Mouse (Mus musculus) ovary, postnatal 14 days (tissue): ENCODE measurements at regions not wholly inside any gene's neighbourhood (a gene's known extent, or its start where the extent isn't known, plus 50 kb on each side); places are given as distances from the start of the nearest gene placed in this dataset.

Source experiments
- DNase-seq: peaks from one replicate; pipeline ENCODE4 v3.0.0; 2022; ENCODE audit warnings: low spot score

DNA sequence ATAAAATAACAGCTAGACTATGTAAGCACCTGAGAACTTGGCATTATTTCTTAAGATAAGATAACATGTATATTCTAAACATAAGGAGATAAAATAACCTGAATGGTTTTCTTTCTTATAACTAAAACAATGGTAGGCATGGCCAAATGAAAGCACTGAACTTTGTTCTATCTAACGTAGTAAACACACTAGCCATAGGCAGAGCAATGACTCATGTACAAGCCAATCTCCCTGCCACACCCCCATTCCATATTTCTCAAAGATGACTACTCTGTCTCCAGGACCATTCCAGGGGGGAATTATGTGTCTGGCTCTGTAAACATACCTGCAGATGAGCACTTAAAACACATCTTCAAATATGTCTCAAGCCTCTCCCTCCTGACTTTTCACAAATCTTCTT, 80.6 kb upstream of the Slc7a11 start:
- DNase-seq = no peak

DNA sequence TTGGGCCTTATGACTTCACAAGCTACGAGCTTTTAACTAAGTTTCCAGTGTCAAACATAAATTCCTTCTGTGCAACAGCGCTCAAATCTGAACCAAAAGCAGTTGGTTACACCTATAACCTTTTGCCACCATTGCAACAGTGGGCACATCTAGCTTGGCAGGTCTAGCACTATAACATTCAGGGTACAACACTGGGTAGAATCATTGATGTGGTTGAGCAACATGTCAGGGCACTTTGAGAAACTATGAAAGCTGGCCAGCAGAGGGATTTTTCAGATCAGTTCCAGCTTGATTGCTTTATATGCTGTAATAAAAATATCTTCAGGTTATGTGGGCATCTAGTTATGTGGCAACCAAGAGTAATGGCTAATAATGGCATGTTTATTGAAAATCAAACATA, 63.8 kb upstream of the Slc7a11 start:
- DNase-seq = no peak
